Mouse (Mus musculus): ENCODE data around the gene Ppp1r10. TPM values are rescaled to one million over a fixed set of nuclear protein-coding genes. Genes with fewer than 3 reads are reported as not detected.
A peak's percentile ranks its signal among the peaks of the same experiment; 100 is the strongest.

Gene Ppp1r10
- polyA plus RNA-seq, 1 experiment from 2014 or later: 43.7 TPM

DNA sequence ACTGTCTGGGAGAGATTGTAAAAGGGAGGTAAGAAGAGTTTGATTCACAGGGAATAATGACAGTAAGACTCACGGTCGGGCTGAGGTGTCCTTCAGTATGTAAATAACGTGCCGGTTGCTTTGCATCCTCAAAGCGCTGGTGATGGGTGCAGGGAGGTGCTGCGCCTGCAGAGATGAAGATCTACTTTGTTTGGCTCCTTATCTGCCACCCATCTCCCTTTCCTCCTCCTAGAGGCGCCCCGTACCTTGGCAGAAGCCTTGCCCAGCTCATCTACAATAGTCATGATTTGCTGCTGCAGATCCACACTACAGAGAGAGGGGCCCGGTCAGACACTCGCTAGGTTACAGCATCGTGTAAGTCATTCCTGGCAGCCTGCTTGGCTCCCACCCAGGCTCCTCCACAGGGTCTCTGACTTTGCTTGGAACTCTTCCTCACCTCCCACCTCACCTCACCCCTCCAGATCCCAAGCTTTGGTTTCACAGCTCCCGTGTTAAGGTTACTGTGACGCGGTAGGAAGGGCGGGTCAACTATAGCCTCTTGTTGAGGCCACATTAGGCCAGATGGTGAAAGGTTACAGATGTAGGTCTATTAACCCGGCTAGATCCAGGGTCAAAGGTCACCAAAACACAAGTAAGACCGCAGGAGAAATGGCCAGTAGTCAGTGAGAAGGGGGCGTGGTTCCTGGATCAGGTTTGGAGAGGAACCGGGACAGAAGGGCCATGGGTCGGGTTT, 6.9 kb upstream of the Ppp1r10 start:
- Histone ChIP-seq H3K36me3 (peaks cover 78% of the 10 kb centered on the region), H3K27me3 (no peaks in the 10 kb centered on the region), H3K9ac (peak overlapping the region; percentile 83), H3K4me2 (replicated peaks) (peak overlapping the region; percentile 95), H3K27ac (peak overlapping the region; percentile 70), H3K9me3 (no peaks in the 10 kb centered on the region), H3K4me3 (peak overlapping the region; percentile 74), H3K4me1 (peaks cover 17% of the 10 kb centered on the region)
- WGBS: 24% methylated on average over 20 of the region's 20 CpGs
- ATAC-seq (ENCODE audit: low FRiP score, low read depth): peak; percentile 37

DNA sequence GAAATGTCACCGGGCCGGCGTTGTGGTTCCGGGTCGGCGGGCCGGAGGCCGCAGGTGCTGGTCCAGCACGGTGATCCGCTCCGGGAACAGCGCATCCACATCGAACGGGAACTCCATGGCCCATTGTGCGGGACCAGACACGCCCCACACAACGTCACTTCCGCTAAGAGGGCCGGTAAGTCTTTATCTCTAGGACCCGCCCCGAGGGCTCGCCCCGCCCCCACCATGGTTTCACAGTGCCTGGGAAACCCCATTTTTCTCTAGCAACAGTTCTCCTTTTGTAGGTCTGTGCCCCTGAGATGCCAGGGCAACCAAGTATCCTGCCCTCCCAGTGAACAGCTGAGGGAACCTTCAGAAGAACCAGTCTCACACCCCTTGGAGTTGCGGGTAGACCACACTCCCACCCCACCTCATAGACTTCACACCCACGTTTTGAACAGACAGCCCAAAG, 6.3 kb upstream of the Ppp1r10 start, which contains the start of gene Atat1:
Atat1 (minus strand) TSS at position 157 of the 451 bp plus-strand sequence.
- Histone ChIP-seq H3K9me3 (no peaks in the 10 kb centered on the region), H3K36me3 (peaks cover 75% of the 10 kb centered on the region), H3K4me3 (peak within 1 kb of the TSS; percentile 74), H3K9ac (peak within 1 kb of the TSS; percentile 83), H3K27ac (peak within 1 kb of the TSS; percentile 70), H3K4me2 (replicated peaks) (peak within 1 kb of the TSS; percentile 95), H3K27me3 (no peaks in the 10 kb centered on the region), H3K4me1 (peaks cover 19% of the 10 kb centered on the region)
- 3% methylated on average over 25 of the region's 25 CpGs for WGBS
- ATAC-seq (ENCODE audit: low FRiP score, low read depth): peak; percentile 90

DNA sequence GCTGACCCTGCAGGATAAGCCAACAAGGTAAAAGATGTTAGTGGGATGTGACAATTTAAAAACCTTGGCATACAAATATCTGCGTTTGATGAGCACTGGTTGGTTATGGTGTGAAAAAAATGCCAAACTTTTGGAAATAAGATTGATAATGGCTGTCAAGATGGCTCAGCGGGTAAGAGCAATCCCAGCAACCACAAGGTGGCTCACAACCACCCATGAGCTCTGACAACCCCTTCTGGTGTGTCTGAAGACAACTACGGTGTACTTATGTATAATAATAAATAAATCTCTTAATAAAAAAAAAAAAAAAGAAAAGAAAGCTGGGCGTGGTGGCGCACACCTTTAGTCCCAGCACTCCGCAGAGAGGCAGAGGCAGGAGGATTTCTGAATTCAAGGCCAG, 1.3 kb upstream of the Ppp1r10 start:
- Histone ChIP-seq H3K4me2 (replicated peaks) (peak overlapping the region; percentile 89), H3K4me3 (peak overlapping the region; percentile 79), H3K36me3 (peaks cover 38% of the 10 kb centered on the region), H3K9ac (0 out of 2 replicates have a peak overlapping the region, but pooled peaks have one; percentile 95), H3K4me1 (peaks cover 19% of the 10 kb centered on the region), H3K27me3 (no peaks in the 10 kb centered on the region), H3K9me3 (no peaks in the 10 kb centered on the region), H3K27ac (no peak overlapping the region)
- 86% methylated on average over 6 of the region's 6 CpGs for WGBS
- no peak for ATAC-seq (ENCODE audit: low FRiP score, low read depth)

DNA sequence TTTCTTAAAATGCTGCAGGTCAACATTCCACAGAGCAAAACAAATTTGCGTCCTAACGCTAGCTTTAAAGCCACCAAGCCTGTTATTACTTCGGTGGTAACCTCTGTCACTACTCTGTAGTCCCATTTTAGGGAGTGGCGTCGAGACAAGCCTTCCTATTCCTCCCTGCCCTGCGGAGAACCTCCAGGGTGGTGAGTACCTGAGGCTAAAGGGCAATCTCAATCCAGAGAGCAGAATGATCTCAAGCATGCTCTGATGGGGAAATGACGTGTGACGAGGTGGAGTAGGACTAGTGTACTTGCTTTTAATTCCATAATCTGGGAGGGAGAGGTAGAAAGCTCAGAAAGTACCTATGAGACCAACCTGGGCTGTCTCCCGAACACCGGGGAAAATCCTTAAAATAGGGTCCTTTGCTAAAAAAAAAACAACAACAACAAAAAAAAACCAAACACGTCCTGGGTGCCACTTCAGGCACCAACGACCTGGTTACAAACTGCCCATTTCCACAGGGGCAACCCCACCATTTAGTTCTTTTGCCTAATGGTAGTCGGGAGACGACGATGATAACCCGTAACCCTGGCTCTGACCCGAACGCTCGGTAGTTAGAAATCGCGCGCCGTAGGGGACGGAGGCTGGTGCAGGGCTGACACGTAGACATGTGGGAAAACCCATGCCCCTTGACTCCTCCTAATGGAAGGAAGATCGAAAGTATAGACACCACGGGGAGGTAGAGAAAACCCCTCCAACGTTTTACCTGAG, 517 bp upstream of the Ppp1r10 start:
- no peaks in the 10 kb centered on the region for H3K27me3 ChIP-seq
- peak overlapping the region; percentile 79 for H3K4me3 ChIP-seq
- peak overlapping the region; percentile 89 for H3K4me2 ChIP-seq (replicated peaks)
- peak overlapping the region; percentile 87 for H3K27ac ChIP-seq
- no peak; the same call in 1 of the 2 replicates for ATAC-seq (ENCODE audit: low FRiP score, low read depth)
- H3K36me3 ChIP-seq: peaks cover 43% of the 10 kb centered on the region
- H3K9ac ChIP-seq: peak overlapping the region; percentile 95
- peaks cover 26% of the 10 kb centered on the region for H3K4me1 ChIP-seq
- H3K9me3 ChIP-seq: no peaks in the 10 kb centered on the region
- 2% methylated on average over 28 of the region's 28 CpGs for WGBS

DNA sequence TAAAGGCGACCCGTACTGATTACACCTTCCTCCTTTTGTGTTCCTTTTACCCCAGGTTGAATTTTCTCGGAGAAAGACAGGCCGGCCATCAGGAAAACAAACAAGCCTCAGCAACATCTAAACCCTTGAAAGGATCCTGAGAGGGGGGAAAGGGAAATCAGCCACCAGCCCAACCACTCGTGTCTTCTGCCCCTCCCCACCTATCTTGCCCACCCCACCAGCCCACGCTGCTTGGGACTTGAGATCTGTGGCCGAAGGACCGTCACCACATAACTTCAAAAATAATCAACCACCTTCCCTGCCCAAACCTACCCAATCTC, 869 bp downstream of the Ppp1r10 start:
- Histone ChIP-seq H3K27ac (peak overlapping the region; percentile 98), H3K4me2 (replicated peaks) (peak overlapping the region; percentile 95), H3K9me3 (no peaks in the 10 kb centered on the region), H3K27me3 (no peaks in the 10 kb centered on the region), H3K4me3 (peak overlapping the region; percentile 79), H3K36me3 (peaks cover 29% of the 10 kb centered on the region), H3K4me1 (peaks cover 32% of the 10 kb centered on the region), H3K9ac (peak overlapping the region; percentile 95)
- no peak for ATAC-seq (ENCODE audit: low FRiP score, low read depth)
- 1% methylated on average over 8 of the region's 8 CpGs for WGBS

DNA sequence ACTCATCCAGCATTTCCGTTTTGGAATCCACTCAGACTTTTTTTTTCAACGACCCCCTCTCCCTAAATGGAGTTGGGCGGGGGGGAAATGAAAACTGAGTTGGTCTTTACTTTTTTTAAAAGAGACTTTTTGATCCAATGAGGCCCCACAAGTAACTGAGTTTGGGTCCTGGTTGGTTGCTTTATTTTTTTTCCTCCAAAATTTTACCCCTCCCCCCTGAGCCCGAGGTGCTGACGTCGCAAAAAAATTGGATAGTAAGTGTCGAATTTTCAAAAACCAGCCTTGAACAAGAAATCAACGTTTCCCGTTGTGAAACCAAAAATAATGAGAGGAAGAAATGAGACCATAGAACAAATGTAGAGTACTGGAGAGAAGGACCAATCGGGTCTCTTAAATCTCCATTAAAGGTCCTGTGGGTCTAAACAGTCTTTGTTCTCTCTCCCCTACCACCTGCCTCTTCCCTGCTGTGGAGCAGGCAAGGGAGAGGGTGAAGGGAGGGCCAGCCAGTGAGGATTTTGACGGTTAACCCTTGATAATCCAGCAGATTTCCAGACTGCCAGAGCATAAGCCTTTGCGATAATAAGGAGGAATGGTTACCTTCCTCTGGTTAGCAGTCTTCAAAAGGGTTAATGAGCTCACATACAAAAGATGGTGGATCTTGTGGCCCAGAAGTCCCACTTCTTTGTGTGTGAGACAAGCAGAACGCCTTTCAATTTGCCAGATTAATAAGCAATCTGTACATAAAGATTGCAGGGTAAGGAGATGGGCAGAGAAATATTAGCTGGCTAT, 1.4 kb downstream of the Ppp1r10 start:
- Histone ChIP-seq H3K27ac (peak overlapping the region; percentile 98), H3K27me3 (no peaks in the 10 kb centered on the region), H3K9me3 (no peaks in the 10 kb centered on the region), H3K4me3 (peak overlapping the region; percentile 79), H3K36me3 (peaks cover 24% of the 10 kb centered on the region), H3K4me2 (replicated peaks) (peak overlapping the region; percentile 95), H3K4me1 (peaks cover 32% of the 10 kb centered on the region), H3K9ac (peak overlapping the region; percentile 95)
- WGBS: under 1% methylated on average over 13 of the region's 13 CpGs
- no peak for ATAC-seq (ENCODE audit: low FRiP score, low read depth)

DNA sequence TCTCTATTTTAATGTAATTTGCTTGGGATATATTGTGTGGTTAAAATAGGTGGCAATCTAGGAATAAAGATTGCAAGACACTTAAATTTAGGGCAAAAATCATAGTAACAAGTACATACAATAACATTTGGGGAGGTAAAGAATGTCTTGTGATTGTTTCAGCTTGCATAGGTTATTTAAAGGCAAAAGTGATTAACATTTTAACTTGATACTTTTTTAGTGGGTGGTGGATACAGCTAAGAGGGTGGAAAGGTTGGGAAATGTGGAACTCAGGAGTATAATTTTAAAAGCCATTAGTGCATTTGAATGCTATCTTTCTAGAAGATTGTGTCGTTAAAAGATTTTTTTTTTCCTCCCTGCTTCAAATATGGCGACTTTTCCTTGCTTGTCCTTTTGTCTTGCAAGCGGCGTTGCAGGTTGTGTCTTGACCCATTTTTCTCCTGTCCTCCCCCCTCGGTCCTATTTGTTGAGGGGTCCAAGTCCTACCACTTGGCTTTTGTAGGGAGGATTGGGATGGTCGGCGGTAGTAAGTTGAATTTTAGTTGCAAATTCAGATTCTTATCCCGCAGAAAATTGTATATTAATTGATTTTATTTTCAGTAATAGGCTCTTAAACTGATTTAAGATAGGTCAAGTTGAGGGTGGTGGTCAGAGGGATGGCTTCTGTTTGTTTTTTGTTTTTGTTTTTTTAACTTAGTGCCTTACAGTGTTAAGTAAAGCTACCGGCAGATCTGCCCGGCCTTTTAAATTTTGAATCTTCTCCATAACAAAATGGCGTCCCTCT, 2.2 kb downstream of the Ppp1r10 start:
- Histone ChIP-seq H3K36me3 (peaks cover 24% of the 10 kb centered on the region), H3K4me1 (peaks cover 32% of the 10 kb centered on the region), H3K9ac (peak overlapping the region; percentile 95), H3K4me2 (replicated peaks) (peak overlapping the region; percentile 95), H3K27me3 (no peaks in the 10 kb centered on the region), H3K9me3 (no peaks in the 10 kb centered on the region), H3K4me3 (peak overlapping the region; percentile 79), H3K27ac (peak overlapping the region; percentile 98)
- no peak for ATAC-seq (ENCODE audit: low FRiP score, low read depth)
- WGBS: under 1% methylated on average over 11 of the region's 11 CpGs

DNA sequence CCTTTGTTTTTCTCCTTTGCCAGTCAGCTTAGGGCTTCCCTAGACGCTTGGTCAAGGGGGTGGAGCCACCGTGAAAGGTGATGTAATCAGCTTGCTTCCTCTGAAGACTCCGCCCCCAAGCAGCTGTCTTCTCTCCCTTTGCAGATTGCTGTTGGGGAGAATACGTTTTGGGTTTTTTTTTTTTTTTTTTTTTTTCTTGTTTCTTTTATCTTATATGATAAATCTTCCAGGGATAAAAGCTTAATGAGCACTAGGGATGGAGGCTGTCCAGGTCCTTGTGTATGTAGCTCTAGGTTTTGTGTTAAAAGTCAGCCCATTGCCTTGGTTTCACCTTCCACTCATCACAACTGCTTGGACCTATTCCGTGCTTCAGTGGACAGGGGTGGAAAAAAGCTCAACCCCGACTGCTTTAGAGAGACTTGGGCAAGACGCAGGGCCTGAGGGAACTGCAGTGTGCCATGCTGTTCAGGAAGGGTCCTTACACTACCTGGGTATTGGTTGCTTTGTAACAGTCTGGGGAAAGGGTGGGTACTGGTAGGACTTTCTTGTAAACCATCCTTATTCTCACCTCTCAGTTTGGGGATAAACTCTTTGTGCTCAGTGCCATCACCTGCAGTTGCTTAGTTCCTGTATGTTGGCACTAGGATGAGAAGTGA, 3.0 kb downstream of the Ppp1r10 start:
- no peaks in the 10 kb centered on the region for H3K27me3 ChIP-seq
- peak overlapping the region; percentile 98 for H3K27ac ChIP-seq
- WGBS: 19% methylated on average over 7 of the region's 7 CpGs
- H3K9ac ChIP-seq: peak overlapping the region; percentile 95
- H3K9me3 ChIP-seq: no peaks in the 10 kb centered on the region
- peak overlapping the region; percentile 79 for H3K4me3 ChIP-seq
- peak; percentile 50 for ATAC-seq (ENCODE audit: low FRiP score, low read depth)
- H3K36me3 ChIP-seq: peaks cover 25% of the 10 kb centered on the region
- H3K4me1 ChIP-seq: peaks cover 32% of the 10 kb centered on the region
- H3K4me2 ChIP-seq (replicated peaks): peak overlapping the region; percentile 95

DNA sequence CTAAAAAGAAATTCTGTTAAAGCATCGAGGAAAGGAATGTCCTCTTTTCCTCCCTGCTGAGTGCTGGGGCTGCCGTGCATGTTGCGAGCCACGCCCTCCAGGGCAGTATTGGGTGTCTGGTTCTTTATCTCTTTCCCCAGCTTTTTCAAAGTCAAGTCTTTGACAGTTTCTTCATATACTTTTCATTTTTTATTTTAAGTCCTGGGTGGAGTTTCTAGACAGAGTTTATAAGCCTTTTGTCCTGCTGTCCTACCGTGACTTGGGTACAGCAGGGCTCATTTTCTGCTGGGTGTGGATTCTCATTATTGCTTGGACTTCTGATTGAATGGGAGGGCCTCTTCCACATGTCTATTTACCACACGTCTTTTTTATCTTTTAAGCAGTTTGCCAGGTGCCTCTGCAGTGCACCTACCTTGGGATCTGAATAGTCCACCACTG, 3.6 kb downstream of the Ppp1r10 start:
- H3K9ac ChIP-seq: peak overlapping the region; percentile 65
- H3K4me1 ChIP-seq: peaks cover 30% of the 10 kb centered on the region
- peak overlapping the region; percentile 87; the same call in 1 of the 2 replicates for H3K27ac ChIP-seq
- no peaks in the 10 kb centered on the region for H3K27me3 ChIP-seq
- H3K4me2 ChIP-seq (replicated peaks): peak overlapping the region; percentile 95
- H3K36me3 ChIP-seq: peaks cover 28% of the 10 kb centered on the region
- 52% methylated on average over 6 of the region's 6 CpGs for WGBS
- no peak for ATAC-seq (ENCODE audit: low FRiP score, low read depth)
- H3K9me3 ChIP-seq: no peaks in the 10 kb centered on the region
- peak overlapping the region; percentile 79 for H3K4me3 ChIP-seq

DNA sequence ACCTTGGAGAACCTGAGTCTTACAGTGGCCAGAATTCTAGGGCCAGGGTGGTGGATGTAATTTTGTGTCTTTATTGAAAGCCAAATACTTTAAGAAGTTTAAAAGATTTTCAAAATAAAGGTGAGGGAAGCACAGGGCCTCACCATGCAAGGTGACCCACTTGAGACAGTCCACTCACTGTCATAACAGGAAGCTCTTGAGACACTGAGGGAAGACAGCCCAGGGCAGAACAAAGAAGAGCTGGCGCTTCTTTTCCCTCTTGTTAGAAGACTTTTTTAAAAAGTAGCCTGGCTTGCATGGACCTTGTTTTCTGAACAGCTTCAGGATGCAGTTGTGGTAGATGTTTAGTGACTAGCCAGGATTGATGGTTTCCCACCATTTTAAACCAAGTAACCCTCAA, 4.2 kb downstream of the Ppp1r10 start:
- 0 out of 2 replicates have a peak overlapping the region, but pooled peaks have one; percentile 79 for H3K4me3 ChIP-seq
- no peaks in the 10 kb centered on the region for H3K9me3 ChIP-seq
- H3K36me3 ChIP-seq: peaks cover 33% of the 10 kb centered on the region
- peak overlapping the region; percentile 87; the same call in 1 of the 2 replicates for H3K27ac ChIP-seq
- WGBS: 90% methylated on average over 1 of the region's 1 CpGs
- H3K4me1 ChIP-seq: peaks cover 25% of the 10 kb centered on the region
- 0 out of 2 replicates have a peak overlapping the region, but pooled peaks have one; percentile 65 for H3K9ac ChIP-seq
- H3K4me2 ChIP-seq (replicated peaks): peak overlapping the region; percentile 95
- ATAC-seq (ENCODE audit: low FRiP score, low read depth): no peak
- no peaks in the 10 kb centered on the region for H3K27me3 ChIP-seq
